Mouse (Mus musculus) brain, adult 2 months (tissue): Measurements from ENCODE around the gene Scd1.

Source experiments
- DNase-seq: peaks from one replicate; pipeline ENCODE4 v3.0.0; 2011; ENCODE audit warnings: low read depth, low spot score

Scd1 gene

GRCm38 (mm10) chr19:44407341-44408222, at the start of gene Scd1:
TSS of gene Scd1 (minus strand) at chr19:44407879.
- DNase-seq, result peak; percentile 97

- no peak for DNase-seq
Measured at GRCm38 (mm10) chr19:44455356-44455755, 47.7 kb upstream of the Scd1 start.

GRCm38 (mm10) chr19:44454862-44455261, 47.2 kb upstream of the Scd1 start:
- no peak for DNase-seq

- DNase-seq, result no peak
Measured at GRCm38 (mm10) chr19:44447927-44448326, 40.2 kb upstream of the Scd1 start.

GRCm38 (mm10) chr19:44445755-44446154, 38.1 kb upstream of the Scd1 start:
- no peak for DNase-seq

- no peak for DNase-seq
Measured at GRCm38 (mm10) chr19:44439302-44439701, 31.6 kb upstream of the Scd1 start.

- DNase-seq, result no peak
Measured at GRCm38 (mm10) chr19:44437975-44438374, 30.3 kb upstream of the Scd1 start.

- DNase-seq, result no peak
Measured at GRCm38 (mm10) chr19:44432084-44432483, 24.4 kb upstream of the Scd1 start.

GRCm38 (mm10) chr19:44427721-44428120, 20.0 kb upstream of the Scd1 start:
- no peak for DNase-seq

- no peak for DNase-seq
Measured at GRCm38 (mm10) chr19:44422051-44422631, 14.5 kb upstream of the Scd1 start.

GRCm38 (mm10) chr19:44419530-44419929, 11.9 kb upstream of the Scd1 start:
- DNase-seq, result no peak

- peak; percentile 78 for DNase-seq
Measured at GRCm38 (mm10) chr19:44418945-44419344, 11.3 kb upstream of the Scd1 start.

- no peak for DNase-seq
Measured at GRCm38 (mm10) chr19:44418544-44418943, 10.9 kb upstream of the Scd1 start.

- no peak for DNase-seq
Measured at GRCm38 (mm10) chr19:44418061-44418460, 10.4 kb upstream of the Scd1 start.

- DNase-seq, result no peak
Measured at GRCm38 (mm10) chr19:44417448-44417847, 9.8 kb upstream of the Scd1 start.

GRCm38 (mm10) chr19:44416240-44416639, 8.6 kb upstream of the Scd1 start:
- DNase-seq, result no peak

GRCm38 (mm10) chr19:44415464-44415863, 7.8 kb upstream of the Scd1 start:
- no peak for DNase-seq

- DNase-seq, result no peak
Measured at GRCm38 (mm10) chr19:44410269-44410992, 2.8 kb upstream of the Scd1 start.

GRCm38 (mm10) chr19:44408595-44408994, 916 bp upstream of the Scd1 start:
- no peak for DNase-seq

- DNase-seq, result peak; percentile 84
Measured at GRCm38 (mm10) chr19:44408223-44408545, 505 bp upstream of the Scd1 start.

GRCm38 (mm10) chr19:44403546-44403945, 4.1 kb downstream of the Scd1 start:
- DNase-seq, result no peak

- peak; percentile 97 for DNase-seq
Measured at GRCm38 (mm10) chr19:44400484-44401197, 7.0 kb downstream of the Scd1 start.
